Mouse (Mus musculus) testis, postnatal 10 days (tissue): ENCODE results near the gene Car7.

Experiments
- DNase-seq: peaks from one replicate; pipeline ENCODE4 v3.0.0; 2021; ENCODE audit warnings: low spot score

Car7 gene

GRCm38 (mm10) chr8:104533971-104534778, at the start of gene Car7, which contains the start of gene Nae1:
Car7 (plus strand) TSS chr8:104534689.
Nae1 (minus strand) TSS chr8:104534637.
- peak; percentile 96 for DNase-seq

GRCm38 (mm10) chr8:104509061-104510006, 25.2 kb upstream of the Car7 start, which contains the start of gene Terb1:
Terb1 (minus strand) TSS chr8:104509910.
- DNase-seq, result peak; percentile 66

GRCm38 (mm10) chr8:104510134-104510533, 24.4 kb upstream of the Car7 start:
- DNase-seq, result no peak

- no peak for DNase-seq
Measured at GRCm38 (mm10) chr8:104517872-104518271, 16.6 kb upstream of the Car7 start.

GRCm38 (mm10) chr8:104529671-104530070, 4.8 kb upstream of the Car7 start:
- DNase-seq, result no peak

- DNase-seq, result no peak
Measured at GRCm38 (mm10) chr8:104533551-104533950, 938 bp upstream of the Car7 start.

GRCm38 (mm10) chr8:104534779-104535141, 271 bp downstream of the Car7 start:
- DNase-seq, result no peak

GRCm38 (mm10) chr8:104535378-104535777, 889 bp downstream of the Car7 start:
- DNase-seq, result no peak

GRCm38 (mm10) chr8:104536028-104536427, 1.5 kb downstream of the Car7 start:
- DNase-seq, result no peak

GRCm38 (mm10) chr8:104538896-104539295, 4.4 kb downstream of the Car7 start:
- DNase-seq, result no peak

- no peak for DNase-seq
Measured at GRCm38 (mm10) chr8:104539566-104539965, 5.1 kb downstream of the Car7 start.

- no peak for DNase-seq
Measured at GRCm38 (mm10) chr8:104540238-104540637, 5.7 kb downstream of the Car7 start.

GRCm38 (mm10) chr8:104540710-104541514, 6.4 kb downstream of the Car7 start:
- DNase-seq, result peak; percentile 52

GRCm38 (mm10) chr8:104541515-104541880, 7.0 kb downstream of the Car7 start:
- DNase-seq, result no peak

- DNase-seq, result no peak
Measured at GRCm38 (mm10) chr8:104542160-104542559, 7.7 kb downstream of the Car7 start.

GRCm38 (mm10) chr8:104543440-104544045, 9.1 kb downstream of the Car7 start:
- DNase-seq, result no peak

GRCm38 (mm10) chr8:104555191-104555590, 20.7 kb downstream of the Car7 start:
- DNase-seq, result no peak

- no peak for DNase-seq
Measured at GRCm38 (mm10) chr8:104557226-104557625, 22.7 kb downstream of the Car7 start.

- DNase-seq, result no peak
Measured at GRCm38 (mm10) chr8:104560731-104561130, 26.2 kb downstream of the Car7 start.

GRCm38 (mm10) chr8:104564633-104565456, 30.4 kb downstream of the Car7 start:
- DNase-seq, result peak; percentile 91

GRCm38 (mm10) chr8:104565457-104565798, 30.9 kb downstream of the Car7 start:
- no peak for DNase-seq
